Mouse (Mus musculus): ENCODE results near the gene Rhbdf2. TPM values are rescaled to one million over a fixed set of nuclear protein-coding genes. Genes with fewer than 3 reads are reported as not detected.
A peak's percentile ranks its signal among the peaks of the same experiment; 100 is the strongest.
"Not testable (repeated sequence)": the region's sequence is repeated elsewhere in the genome, so short reads cannot be mapped to it uniquely, and the experiment has no call there.

The Rhbdf2 gene
- 2.3 and 5.0 TPM in 2 replicates for total RNA-seq (2015; ENCODE audit: low replicate concordance)
- total RNA-seq (2017; ENCODE audit: low replicate concordance): 2.8 and 3.2 TPM in 2 replicates

GRCm38 (mm10) chr11:116626299-116627071 lies at the start of gene Rhbdf2:
Gene Rhbdf2 (minus strand): TSS chr11:116627019.
- ATAC-seq (replicated peaks; ENCODE audit: low FRiP score, poor library complexity, severe bottlenecking): no peak

- ATAC-seq (replicated peaks; ENCODE audit: low FRiP score, poor library complexity, severe bottlenecking): no peak
Observed at GRCm38 (mm10) chr11:116676175-116676976, 49.6 kb upstream of the Rhbdf2 start.

- not testable (repeated sequence) for ATAC-seq (replicated peaks; ENCODE audit: low FRiP score, poor library complexity, severe bottlenecking)
Observed at GRCm38 (mm10) chr11:116675429-116675828, 48.6 kb upstream of the Rhbdf2 start.

GRCm38 (mm10) chr11:116674616-116675379 lies 48.0 kb upstream of the Rhbdf2 start:
- no peak for ATAC-seq (replicated peaks; ENCODE audit: low FRiP score, poor library complexity, severe bottlenecking)

GRCm38 (mm10) chr11:116673410-116673809 lies 46.6 kb upstream of the Rhbdf2 start:
- no peak for ATAC-seq (replicated peaks; ENCODE audit: low FRiP score, poor library complexity, severe bottlenecking)

- ATAC-seq (replicated peaks; ENCODE audit: low FRiP score, poor library complexity, severe bottlenecking): peak; percentile 4; the same call in 1 of the 2 replicates
Observed at GRCm38 (mm10) chr11:116672595-116672994, 45.8 kb upstream of the Rhbdf2 start.

GRCm38 (mm10) chr11:116671845-116672434 lies 45.1 kb upstream of the Rhbdf2 start:
- peak; percentile 30 for ATAC-seq (replicated peaks; ENCODE audit: low FRiP score, poor library complexity, severe bottlenecking)

GRCm38 (mm10) chr11:116671112-116671844 lies 44.5 kb upstream of the Rhbdf2 start:
- ATAC-seq (replicated peaks; ENCODE audit: low FRiP score, poor library complexity, severe bottlenecking): peak; percentile 93

GRCm38 (mm10) chr11:116670386-116670785 lies 43.6 kb upstream of the Rhbdf2 start:
- no peak for ATAC-seq (replicated peaks; ENCODE audit: low FRiP score, poor library complexity, severe bottlenecking)

- no peak for ATAC-seq (replicated peaks; ENCODE audit: low FRiP score, poor library complexity, severe bottlenecking)
Observed at GRCm38 (mm10) chr11:116669787-116670365, 43.1 kb upstream of the Rhbdf2 start.

- no peak for ATAC-seq (replicated peaks; ENCODE audit: low FRiP score, poor library complexity, severe bottlenecking)
Observed at GRCm38 (mm10) chr11:116669316-116669715, 42.5 kb upstream of the Rhbdf2 start.

GRCm38 (mm10) chr11:116668839-116669238 lies 42.0 kb upstream of the Rhbdf2 start:
- ATAC-seq (replicated peaks; ENCODE audit: low FRiP score, poor library complexity, severe bottlenecking): no peak

GRCm38 (mm10) chr11:116668381-116668825 lies 41.6 kb upstream of the Rhbdf2 start:
- no peak for ATAC-seq (replicated peaks; ENCODE audit: low FRiP score, poor library complexity, severe bottlenecking)

- ATAC-seq (replicated peaks; ENCODE audit: low FRiP score, poor library complexity, severe bottlenecking): no peak
Observed at GRCm38 (mm10) chr11:116667930-116668329, 41.1 kb upstream of the Rhbdf2 start.

GRCm38 (mm10) chr11:116667012-116667411 lies 40.2 kb upstream of the Rhbdf2 start:
- not testable (repeated sequence) for ATAC-seq (replicated peaks; ENCODE audit: low FRiP score, poor library complexity, severe bottlenecking)

- no peak for ATAC-seq (replicated peaks; ENCODE audit: low FRiP score, poor library complexity, severe bottlenecking)
Observed at GRCm38 (mm10) chr11:116666566-116666965, 39.7 kb upstream of the Rhbdf2 start.

GRCm38 (mm10) chr11:116665289-116665688 lies 38.5 kb upstream of the Rhbdf2 start:
- ATAC-seq (replicated peaks; ENCODE audit: low FRiP score, poor library complexity, severe bottlenecking): no peak

- ATAC-seq (replicated peaks; ENCODE audit: low FRiP score, poor library complexity, severe bottlenecking): no peak
Observed at GRCm38 (mm10) chr11:116661948-116662377, 35.1 kb upstream of the Rhbdf2 start.

Measured in erythroblast, adult 5-6 weeks (primary cell).